Mouse (Mus musculus) midbrain, embryonic 16.5 days (tissue): Measurements from ENCODE around the gene Xpnpep1. TPM values are rescaled to one million over a fixed set of nuclear protein-coding genes. Genes with fewer than 3 reads are reported as not detected.

Experiments used
- ATAC-seq: fragments of 200-750 bp; cut with Nextera tagmentation; 2 replicates; pipeline ENCODE4 v1.8.0; 2017; ENCODE audit warnings: moderate TSS enrichment
- H3K27ac ChIP-seq: fragments of 300-500 bp; sonication (generic); 2 replicates; pipeline ENCODE4 v1.5.1; 2014; ENCODE audit warnings: mild to moderate bottlenecking, low read length, mixed read lengths
- H3K27me3 ChIP-seq: fragments of 300-500 bp; sonication (generic); 2 replicates; pipeline ENCODE4 v1.6.1; 2014; ENCODE audit warnings: low read depth, low read length, mixed read lengths; ENCODE audit not compliant: control insufficient read depth, insufficient read depth
- H3K36me3 ChIP-seq: fragments of 300-500 bp; sonication (generic); 2 replicates; pipeline ENCODE4 v1.6.1; 2014; ENCODE audit warnings: mild to moderate bottlenecking, low read length, moderate library complexity, mixed read lengths; ENCODE audit not compliant: control insufficient read depth, insufficient read depth
- H3K4me1 ChIP-seq: fragments of 300-500 bp; sonication (generic); 2 replicates; pipeline ENCODE4 v1.6.1; 2014; ENCODE audit warnings: mild to moderate bottlenecking, low read length, mixed read lengths; ENCODE audit not compliant: control insufficient read depth, insufficient read depth
- H3K4me2 ChIP-seq: fragments of 300-500 bp; sonication (generic); 2 replicates; pipeline ENCODE4 v1.6.1; 2014; ENCODE audit warnings: mild to moderate bottlenecking, low read length, mixed read lengths
- H3K4me3 ChIP-seq: fragments of 300-500 bp; sonication (generic); 2 replicates; pipeline ENCODE4 v1.5.1; 2014; ENCODE audit warnings: low read depth, mild to moderate bottlenecking, low read length, moderate library complexity, mixed read lengths
- H3K9ac ChIP-seq: fragments of 300-500 bp; sonication (generic); 2 replicates; pipeline ENCODE4 v1.6.1; 2014; ENCODE audit warnings: low read depth, low read length, mixed read lengths
- H3K9me3 ChIP-seq: fragments of 300-500 bp; sonication (generic); replicated peaks from 2 replicates; pipeline ENCODE4 v1.6.1; 2014; ENCODE audit warnings: mild to moderate bottlenecking, low read length, mixed read lengths; ENCODE audit not compliant: control insufficient read depth, poor library complexity, severe bottlenecking
- WGBS: fragments of 180-500 bp; shearing (Covaris S2); extraction: QIAGEN DNeasy Blood & Tissue Kit; methylation state at CpG from one replicate; pipeline ENCODE4 v1.1.7; 2014; 5-methylcytosine and 5-hydroxymethylcytosine counted together
- microRNA-seq: library from miRNA; unstranded; fragments of <30 nt; microRNA quantifications from one replicate; pipeline ENCODE4, GENCODE M21; 2017
- polyA plus RNA-seq: library from polyadenylated mRNA; unstranded; fragments of >200 nt; fragmentation: Nextera tagmentation; extraction: Ambion mirVana; gene quantifications from 2 replicates; pipeline ENCODE4 v1.2.1, GENCODE M21; 2015

Xpnpep1 gene
- polyA plus RNA-seq, 1 experiment from 2014 or later, result 114 TPM

DNA sequence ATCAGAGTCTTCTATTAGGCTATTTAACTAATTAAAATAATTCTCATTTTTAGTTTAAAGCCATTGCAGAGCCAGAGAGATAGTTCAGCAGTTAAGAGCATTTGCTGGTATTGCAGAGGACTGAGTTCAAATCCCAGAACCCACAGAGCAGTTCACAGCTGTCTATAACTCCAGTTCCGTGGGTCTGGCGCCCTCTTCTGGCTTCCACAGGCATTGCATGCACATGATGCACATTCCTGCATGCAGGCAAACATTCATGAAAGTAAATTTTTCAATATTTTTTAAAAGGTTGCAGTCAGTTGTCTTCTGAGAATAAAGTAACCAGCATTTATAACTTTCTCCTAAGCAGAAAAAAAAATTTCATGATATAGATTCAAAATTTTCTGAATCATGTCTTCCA is 135.8 kb downstream of the Xpnpep1 start:
- no peaks in the 10 kb centered on the region for H3K36me3 ChIP-seq
- ATAC-seq, result no peak
- 25% methylated on average over 2 of the region's 2 CpGs for WGBS

DNA sequence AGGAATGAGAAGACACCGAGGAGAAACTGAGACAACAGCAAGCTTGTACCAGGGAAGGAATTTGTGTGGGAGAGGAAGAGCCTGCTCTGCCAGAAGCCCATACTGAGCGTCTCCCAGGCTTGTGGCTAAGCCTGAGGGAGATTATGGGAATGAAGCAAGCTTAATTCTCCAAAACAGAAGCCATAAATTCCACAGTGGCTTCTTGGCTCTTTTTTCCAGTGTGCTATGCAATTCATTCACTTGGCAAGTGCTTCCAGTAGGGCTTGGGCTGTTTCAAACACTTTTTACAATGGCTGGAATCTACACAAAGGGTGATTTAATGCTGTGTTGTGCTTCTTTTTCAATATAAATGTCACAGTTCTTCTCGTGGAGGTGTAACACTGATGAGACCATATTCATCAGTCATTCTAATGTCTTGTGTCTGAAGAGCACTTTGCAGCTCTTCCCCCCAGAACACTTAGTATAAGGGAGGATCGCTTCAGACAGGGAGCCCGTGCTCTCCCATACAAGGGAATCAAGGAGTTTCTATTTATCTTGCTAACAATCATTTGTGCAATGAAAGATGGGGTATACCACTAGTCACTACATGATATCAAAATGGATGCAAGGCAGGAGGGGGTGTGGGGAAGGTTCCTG is 148.1 kb downstream of the Xpnpep1 start:
- ATAC-seq, result no peak
- Histone ChIP-seq H3K9me3 (peaks cover 3% of the 10 kb centered on the region; the same call in 1 of the 2 replicates), H3K4me3 (no peak overlapping the region), H3K27ac (no peak overlapping the region), H3K9ac (no peak overlapping the region), H3K36me3 (no peaks in the 10 kb centered on the region), H3K27me3 (no peaks in the 10 kb centered on the region), H3K4me1 (no peaks in the 10 kb centered on the region), H3K4me2 (no peak overlapping the region)
- 74% methylated on average over 5 of the region's 5 CpGs for WGBS

More for the DNA sequence above, 135.8 kb downstream of the Xpnpep1 start:
- H3K9ac ChIP-seq, result no peak overlapping the region
- no peak overlapping the region for H3K4me2 ChIP-seq
- H3K4me1 ChIP-seq, result no peaks in the 10 kb centered on the region
- H3K27me3 ChIP-seq, result no peaks in the 10 kb centered on the region
- no peak overlapping the region for H3K4me3 ChIP-seq
- H3K27ac ChIP-seq, result no peak overlapping the region
- no peaks in the 10 kb centered on the region for H3K9me3 ChIP-seq

Small RNAs within 50 kb of the gene (microRNA-seq; reads per million reads assigned to microRNA genes)
- not detected for gene Mir6407

Other genes with a start within 250 kb of the Xpnpep1 start
- gene Add3, start 100.2 kb upstream of the Xpnpep1 start, polyA plus RNA-seq, result 31.9 and 35.7 TPM in 2 replicates